Mouse (Mus musculus) embryo, embryonic 10 days (tissue): ENCODE measurements around the gene Bcam.
"Not testable (repeated sequence)": the region's sequence is repeated elsewhere in the genome, so short reads cannot be mapped to it uniquely, and the experiment has no call there.

Experiments used
- DNase-seq: peaks from one replicate; pipeline ENCODE4 v3.0.0-alpha.2; 2015; ENCODE audit warnings: low spot score

Gene Bcam

GRCm38 (mm10) chr7:19770984-19771391, at the start of gene Bcam:
Gene Bcam (minus strand): TSS chr7:19771016.
- DNase-seq: no peak

GRCm38 (mm10) chr7:19818875-19819274, 48.1 kb upstream of the Bcam start:
- no peak for DNase-seq

GRCm38 (mm10) chr7:19818440-19818839, 47.6 kb upstream of the Bcam start:
- no peak for DNase-seq

GRCm38 (mm10) chr7:19817382-19818105, 46.7 kb upstream of the Bcam start:
- peak; percentile 66 for DNase-seq

- DNase-seq: peak; percentile 69
Measured at GRCm38 (mm10) chr7:19816224-19816771, 45.5 kb upstream of the Bcam start.

GRCm38 (mm10) chr7:19815296-19816223, 44.7 kb upstream of the Bcam start:
- no peak for DNase-seq

GRCm38 (mm10) chr7:19813579-19814122, 42.8 kb upstream of the Bcam start:
- no peak for DNase-seq

GRCm38 (mm10) chr7:19813161-19813560, 42.3 kb upstream of the Bcam start:
- DNase-seq: no peak

- peak; percentile 77 for DNase-seq
Measured at GRCm38 (mm10) chr7:19811114-19811513, 40.3 kb upstream of the Bcam start.

- DNase-seq: peak; percentile 57
Measured at GRCm38 (mm10) chr7:19809369-19809768, 38.6 kb upstream of the Bcam start.

GRCm38 (mm10) chr7:19806356-19806969, 35.6 kb upstream of the Bcam start:
- DNase-seq: no peak

- DNase-seq: peak; percentile 77
Measured at GRCm38 (mm10) chr7:19802995-19803394, 32.2 kb upstream of the Bcam start.

- peak; percentile 83 for DNase-seq
Measured at GRCm38 (mm10) chr7:19800764-19801163, 29.9 kb upstream of the Bcam start.

GRCm38 (mm10) chr7:19796697-19797588, 26.1 kb upstream of the Bcam start, which contains the start of gene Cblc:
Gene Cblc (minus strand): TSS chr7:19796809.
- DNase-seq: peak; percentile 81

GRCm38 (mm10) chr7:19796254-19796653, 25.4 kb upstream of the Bcam start:
- no peak for DNase-seq

GRCm38 (mm10) chr7:19795236-19795635, 24.4 kb upstream of the Bcam start:
- no peak for DNase-seq

- no peak for DNase-seq
Measured at GRCm38 (mm10) chr7:19792701-19793630, 22.1 kb upstream of the Bcam start.

- DNase-seq: not testable (repeated sequence)
Measured at GRCm38 (mm10) chr7:19791504-19791903, 20.7 kb upstream of the Bcam start.

- DNase-seq: peak; percentile 92
Measured at GRCm38 (mm10) chr7:19789904-19790347, 19.1 kb upstream of the Bcam start.
